Mouse (Mus musculus) liver, adult 2 months (tissue): ENCODE results near the gene Krtap29-1. TPM values are rescaled to one million over a fixed set of nuclear protein-coding genes. Genes with fewer than 3 reads are reported as not detected.

Experiments
- DNase-seq: peaks from one replicate; pipeline ENCODE4 v3.0.0-alpha.2; 2011; ENCODE audit warnings: low read depth, low spot score; ENCODE audit errors: extremely low read depth
- H3K27ac ChIP-seq: fragments of 200-500 bp; replicated peaks from 2 replicates; pipeline ENCODE4 v1.5.1; 2012; ENCODE audit warnings: low read depth, mild to moderate bottlenecking, control low read depth, inconsistent platforms, low read length; ENCODE audit not compliant: insufficient read depth
- H3K27me3 ChIP-seq: fragments of 200-500 bp; 2 replicates; pipeline ENCODE4 v1.6.1; 2012; ENCODE audit warnings: mild to moderate bottlenecking, moderate library complexity, low read length, inconsistent platforms; ENCODE audit not compliant: control insufficient read depth, insufficient read depth
- H3K36me3 ChIP-seq: fragments of 200-500 bp; 2 replicates; pipeline ENCODE4 v1.6.1; 2012; ENCODE audit warnings: low read length, inconsistent platforms; ENCODE audit not compliant: control insufficient read depth, insufficient read depth
- H3K4me1 ChIP-seq: fragments of 200-500 bp; 2 replicates; pipeline ENCODE4 v1.6.1; 2011; ENCODE audit warnings: low read length; ENCODE audit not compliant: control insufficient read depth, insufficient read depth
- H3K4me3 ChIP-seq: fragments of 200-500 bp; 2 replicates; pipeline ENCODE4 v1.5.1; 2011; ENCODE audit warnings: low read depth, mild to moderate bottlenecking, control low read depth, low read length, moderate library complexity; ENCODE audit not compliant: insufficient read depth
- H3K79me2 ChIP-seq: fragments of 200-500 bp; 2 replicates; pipeline ENCODE4 v1.6.1; 2012; ENCODE audit warnings: inconsistent platforms, mild to moderate bottlenecking, low read length, moderate library complexity; ENCODE audit not compliant: control insufficient read depth, insufficient read depth
- H3K9ac ChIP-seq: fragments of 200-500 bp; 2 replicates; pipeline ENCODE4 v1.6.1; 2012; ENCODE audit warnings: low read depth, mild to moderate bottlenecking, control low read depth, inconsistent platforms, low read length
- CTCF ChIP-seq: fragments of 200-500 bp; IDR thresholded peaks from 2 replicates; pipeline ENCODE4 v1.5.1; 2011; ENCODE audit warnings: low read depth, low read length, control low read depth
- POLR2A ChIP-seq: fragments of 200-500 bp; IDR thresholded peaks from 2 replicates; pipeline ENCODE4 v1.6.1; 2011; ENCODE audit warnings: low read length, control low read depth; ENCODE audit not compliant: insufficient read depth; ENCODE audit errors: extremely low read depth
- WGBS: fragments of 180-500 bp; shearing (Covaris S2); methylation state at CpG from one replicate; pipeline ENCODE4 v1.1.7; 2018; 5-methylcytosine and 5-hydroxymethylcytosine counted together
- polyA plus RNA-seq: library from polyadenylated mRNA; depleted of rRNA; stranded (reverse); fragments of >200 nt; gene quantifications from 2 replicates; pipeline ENCODE4 v1.2.3, GENCODE M21; 2012
- total RNA-seq: library from RNA; depleted of rRNA; stranded (reverse); fragments of >200 nt; gene quantifications from 2 replicates; pipeline ENCODE4 v1.2.3, GENCODE M21; 2014

The Krtap29-1 gene
- total and polyA plus RNA-seq, 2 experiments: not detected

- DNase-seq: no peak
- no peak overlapping the region for H3K4me3 ChIP-seq
- no peaks in the 10 kb centered on the region for H3K36me3 ChIP-seq
- no peak overlapping the region for H3K9ac ChIP-seq
- 81% methylated on average over 5 of the region's 5 CpGs for WGBS
- H3K27me3 ChIP-seq: no peaks in the 10 kb centered on the region; the same call in 1 of the 2 replicates
- TF ChIP-seq CTCF: no peak
- H3K27ac ChIP-seq: no peak overlapping the region
- no peaks in the 10 kb centered on the region for H3K4me1 ChIP-seq
- no peaks in the 10 kb centered on the region for H3K79me2 ChIP-seq
These were observed 29.5 kb upstream of the Krtap29-1 start for GRCm38 (mm10) chr11:100008336-100008735.

- no peaks in the 10 kb centered on the region for H3K36me3 ChIP-seq
- H3K27me3 ChIP-seq: no peaks in the 10 kb centered on the region; the same call in 1 of the 2 replicates
- no peaks in the 10 kb centered on the region for H3K4me1 ChIP-seq
- DNase-seq: no peak
- TF ChIP-seq CTCF (peak; percentile 42; the same call in 1 of the 2 replicates), POLR2A (no peak)
- no peak overlapping the region for H3K27ac ChIP-seq
- H3K9ac ChIP-seq: no peak overlapping the region
- no peaks in the 10 kb centered on the region for H3K79me2 ChIP-seq
- no peak overlapping the region for H3K4me3 ChIP-seq
- 57% methylated on average over 3 of the region's 3 CpGs for WGBS
These were observed 27.8 kb upstream of the Krtap29-1 start for GRCm38 (mm10) chr11:100006624-100007023.

- no peak for DNase-seq
- H3K9ac ChIP-seq: no peak overlapping the region
- no peaks in the 10 kb centered on the region; the same call in 1 of the 2 replicates for H3K27me3 ChIP-seq
- H3K79me2 ChIP-seq: no peaks in the 10 kb centered on the region
- H3K36me3 ChIP-seq: no peaks in the 10 kb centered on the region
- no peak overlapping the region for H3K27ac ChIP-seq
- H3K4me3 ChIP-seq: no peak overlapping the region
- TF ChIP-seq CTCF (no peak), POLR2A (no peak)
- WGBS: 90% methylated on average over 8 of the region's 8 CpGs
- no peaks in the 10 kb centered on the region for H3K4me1 ChIP-seq
These were observed 27.1 kb upstream of the Krtap29-1 start for GRCm38 (mm10) chr11:100005905-100006304.

DNA sequence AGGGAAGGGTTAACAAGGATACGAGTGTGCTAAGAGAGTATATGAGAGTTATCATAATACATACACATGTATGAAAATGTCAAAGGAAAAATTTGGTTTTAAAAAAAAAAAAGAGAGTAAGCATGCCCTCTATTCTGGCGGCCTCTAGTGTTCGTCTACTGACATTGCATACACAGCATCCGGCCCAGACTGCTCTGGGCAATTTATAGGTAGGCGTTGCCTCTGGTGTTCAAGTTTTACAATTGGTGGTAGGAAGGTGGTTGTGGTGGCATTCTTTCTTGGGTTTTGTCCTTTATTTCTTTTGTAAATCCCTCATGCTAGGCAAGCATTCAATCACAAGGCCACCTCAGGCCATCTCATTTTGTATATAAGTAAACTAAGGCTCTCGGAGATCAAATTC, 26.0 kb upstream of the Krtap29-1 start:
- peak; percentile 20 for DNase-seq
- no peaks in the 10 kb centered on the region; the same call in 1 of the 2 replicates for H3K27me3 ChIP-seq
- TF ChIP-seq CTCF (peak; percentile 64), POLR2A (no peak)
- no peaks in the 10 kb centered on the region for H3K4me1 ChIP-seq
- 20% methylated on average over 6 of the region's 6 CpGs for WGBS
- no peaks in the 10 kb centered on the region for H3K36me3 ChIP-seq
- no peaks in the 10 kb centered on the region for H3K79me2 ChIP-seq
- no peak overlapping the region for H3K4me3 ChIP-seq
- H3K27ac ChIP-seq: no peak overlapping the region
- H3K9ac ChIP-seq: no peak overlapping the region

DNA sequence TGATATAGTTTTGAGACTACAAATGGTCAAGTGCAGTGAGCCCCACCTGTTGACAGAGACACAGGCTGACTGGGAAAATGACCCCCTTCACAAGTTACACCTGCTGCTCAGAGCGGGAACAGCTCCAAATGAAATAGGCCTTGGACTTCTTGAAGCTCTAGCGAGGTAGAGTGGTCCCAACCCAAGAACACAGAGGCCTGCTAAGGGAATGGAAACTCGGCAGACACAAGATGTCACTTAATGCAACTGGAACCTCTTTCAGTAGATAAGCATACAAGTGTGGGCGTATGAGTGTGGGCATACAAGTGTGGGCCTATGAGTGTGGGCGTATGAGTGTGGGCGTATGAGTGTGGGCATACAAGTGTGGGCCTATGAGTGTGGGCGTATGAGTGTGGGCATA, 20.2 kb upstream of the Krtap29-1 start:
- Histone ChIP-seq H3K9ac (no peak overlapping the region), H3K27ac (no peak overlapping the region), H3K79me2 (no peaks in the 10 kb centered on the region), H3K36me3 (no peaks in the 10 kb centered on the region), H3K4me3 (no peak overlapping the region), H3K4me1 (no peaks in the 10 kb centered on the region), H3K27me3 (peaks cover 4% of the 10 kb centered on the region; the same call in 1 of the 2 replicates)
- WGBS: 95% methylated on average over 7 of the region's 7 CpGs
- no peak for DNase-seq
- TF ChIP-seq CTCF (no peak), POLR2A (no peak)

DNA sequence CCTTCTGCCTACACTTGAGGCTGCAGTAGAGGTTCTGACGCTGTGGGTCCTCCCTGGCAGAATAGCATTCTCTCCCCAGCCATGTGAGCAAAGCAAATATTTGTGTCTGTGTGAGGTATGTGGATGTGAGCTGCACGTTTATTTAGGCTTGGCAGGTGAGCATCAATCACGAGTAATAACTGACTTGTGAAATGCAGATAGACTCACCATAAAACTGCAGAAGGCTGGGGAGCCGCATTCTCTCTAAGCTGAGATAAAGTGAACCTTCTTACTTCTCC, 15.5 kb upstream of the Krtap29-1 start:
- Histone ChIP-seq H3K9ac (no peak overlapping the region), H3K4me1 (no peaks in the 10 kb centered on the region), H3K27ac (no peak overlapping the region), H3K4me3 (no peak overlapping the region), H3K27me3 (peaks cover 7% of the 10 kb centered on the region; the same call in 1 of the 2 replicates), H3K79me2 (no peaks in the 10 kb centered on the region), H3K36me3 (no peaks in the 10 kb centered on the region)
- TF ChIP-seq CTCF (no peak), POLR2A (no peak)
- 19% methylated on average over 4 of the region's 4 CpGs for WGBS
- DNase-seq: no peak
